In the genomic region with DNA sequence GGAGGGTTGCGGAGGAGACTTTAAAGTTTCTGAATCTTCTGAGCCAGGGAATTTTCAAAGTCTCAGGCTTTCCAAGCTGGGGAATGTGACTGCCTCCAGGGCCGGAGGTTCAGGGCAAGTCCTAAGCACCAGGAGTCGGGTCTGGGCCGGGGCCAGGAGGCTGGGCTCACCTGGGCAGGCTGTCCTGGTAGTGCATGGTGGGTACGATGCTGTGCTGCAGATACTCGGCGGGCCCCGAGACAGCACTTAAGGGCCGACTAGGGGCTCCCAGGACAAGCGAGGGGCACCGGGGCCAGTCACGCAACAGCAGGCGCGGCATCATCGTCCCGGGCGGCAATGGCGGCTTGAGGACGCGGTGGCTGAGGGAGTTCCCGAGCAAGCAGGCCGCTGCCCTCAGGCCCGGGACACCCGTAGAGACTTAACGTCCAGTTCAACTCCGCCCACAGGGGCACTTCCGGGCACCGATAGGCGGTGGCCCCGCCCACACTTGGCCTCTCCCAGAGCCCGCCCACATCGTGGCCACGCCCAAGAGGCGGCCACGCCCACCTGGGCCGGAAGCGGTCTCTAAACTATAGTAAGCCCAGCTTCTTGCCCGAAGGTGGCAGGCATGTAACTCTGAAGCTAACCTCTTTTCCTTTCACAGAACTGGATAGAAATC, we compare ENCODE assay signal across 8 mouse cellular contexts. TPM values are rescaled to one million over a fixed set of nuclear protein-coding genes. Genes with fewer than 3 reads are reported as not detected.
DNase-seq lines count a peak whose midpoint lies in the region; ATAC-seq and TF ChIP-seq lines count a peak whose summit lies in the region.

Gene Cpt2, minus strand, starts transcription at position 466 of the 658 bp plus-strand sequence.

- peak; percentile 96 for ATAC-seq in hindbrain, postnatal 0 days
- peak; percentile 98 for ATAC-seq in megakaryocyte, adult 5-6 weeks (ENCODE audit: poor library complexity, severe bottlenecking)

- peak within 1 kb of the TSS; percentile 86 for H3K4me2 ChIP-seq in hindbrain, postnatal 0 days (ENCODE audit: low read depth, low read length)

- TF ChIP-seq CTCF in gastrocnemius, adult 2 months (IDR thresholded peaks at IDR 0.05): peak; percentile 50
- TF ChIP-seq CTCF in hindbrain, postnatal 0 days (IDR thresholded peaks at IDR 0.05; ENCODE audit: low read depth): peak; percentile 19; the same call in 1 of the 2 replicates
- TF ChIP-seq CTCF in left cerebral cortex, adult 2 months (IDR thresholded peaks at IDR 0.05): no peak; the same call in none of the 2 replicates

- no peaks in the 10 kb centered on the region for H3K9me3 ChIP-seq in hindbrain, postnatal 0 days (ENCODE audit: low read length)

- WGBS in hindbrain, postnatal 0 days: 1% methylated on average over 38 of the region's 38 CpGs

- H3K4me3 ChIP-seq in gastrocnemius, adult 2 months: peak within 1 kb of the TSS; percentile 91
- peak within 1 kb of the TSS; percentile 60 for H3K4me3 ChIP-seq in hindbrain, postnatal 0 days (ENCODE audit: low read length)
- H3K4me3 ChIP-seq in left cerebral cortex, adult 2 months: peak within 1 kb of the TSS; percentile 64

- H3K4me1 ChIP-seq in hindbrain, postnatal 0 days (ENCODE audit: insufficient read depth, low read length): peaks cover 5% of the 10 kb centered on the region; the same call in 1 of the 2 replicates

- no peaks in the 10 kb centered on the region for H3K36me3 ChIP-seq in hindbrain, postnatal 0 days (ENCODE audit: insufficient read depth, low read length)

- no peaks in the 10 kb centered on the region for H3K27me3 ChIP-seq in hindbrain, postnatal 0 days (ENCODE audit: insufficient read depth, low read length)

- peak; percentile 90 for DNase-seq in T-cell, adult 2 months (ENCODE audit: low spot score)
- peak; percentile 70 to 87 for DNase-seq in cerebellum, postnatal 4 days (ENCODE audit: low spot score in 2 of 2)
- peak; percentile 97 for DNase-seq in gastrocnemius, adult 2 months
- peak; percentile 95 for DNase-seq in hindbrain, postnatal 0 days (ENCODE audit: low spot score)
- peak; percentile 59 to 78 for DNase-seq in left cerebral cortex, adult 2 months (ENCODE audit: extremely low spot score in 1 of 2, low spot score in 2 of 2)
- DNase-seq in right cerebral cortex, adult 2 months (ENCODE audit: low spot score in 2 of 2): peak; percentile 52 to 73
- DNase-seq in urinary bladder, postnatal 14 days (ENCODE audit: low spot score): peak; percentile 97

- intact Hi-C loops in gastrocnemius, adult 2 months (cut with DNase I): loop anchor here (10.0 kb wide), 2 partner anchors 152 to 382 kb away; partner anchors contain the start of gene Zyg11b
- intact Hi-C loops in left cerebral cortex, adult 2 months (cut with DNase I): no loop called here

- H3K27ac ChIP-seq in gastrocnemius, adult 2 months: peak within 1 kb of the TSS; percentile 98
- peak within 1 kb of the TSS; percentile 60; the same call in 1 of the 2 replicates for H3K27ac ChIP-seq in hindbrain, postnatal 0 days
- H3K27ac ChIP-seq in left cerebral cortex, adult 2 months: peak within 1 kb of the TSS; percentile 82

- peak within 1 kb of the TSS; percentile 61 for H3K9ac ChIP-seq in hindbrain, postnatal 0 days (replicated peaks; ENCODE audit: low read length)

RNA-seq across cellular contexts. Expression of gene Cpt2, which starts in this region (rescaled TPM):
- total RNA-seq in gastrocnemius, adult 2 months (2021): 100 to 1,000 TPM in 1 of 2 experiments, 10 to 100 TPM in 1; 61.5 to 103 TPM
- total RNA-seq in hindbrain, postnatal 0 days (2014; rRNA removed): 17.4 and 19.2 TPM in 2 replicates
- polyA plus RNA-seq in hindbrain, postnatal 0 days (2015; fragmentation: Nextera tagmentation; extraction: Ambion mirVana): 13.8 TPM in 2 replicates
- 1 to 10 TPM; 4.3 to 7.6 TPM for total RNA-seq in left cerebral cortex, adult 2 months (2021)
- 19.3 and 24.5 TPM in 2 replicates for total RNA-seq in megakaryocyte, adult 5-6 weeks (2015)
- 16.7 and 26.7 TPM in 2 replicates for total RNA-seq in megakaryocyte, adult 5-6 weeks (2017)

Comparison
In these comparisons a context has a peak if more than half of its experiments do, and no peak if none do; other contexts are left out.
1. Peak in every context shown above with its lines: DNase-seq, ATAC-seq, H3K4me3 ChIP-seq and H3K27ac ChIP-seq.